Mouse (Mus musculus): ENCODE results near the gene Eif4e. TPM values are rescaled to one million over a fixed set of nuclear protein-coding genes. Genes with fewer than 3 reads are reported as not detected.

Gene Eif4e
- 100 to 1,000 TPM; 186 to 215 TPM for total RNA-seq (2021)
- long read RNA-seq, experiment 1, transcript Eif4e-204 (7 exons, 1,421 nt): major isoform, 72 of 155 reads
- long read RNA-seq, experiment 1, partial matches to known transcripts: 16 of 155 reads
- long read RNA-seq, experiment 1, other reads (novel, unspliced or antisense): 66 of 155 reads
- long read RNA-seq, experiment 2, transcript Eif4e-204 (7 exons, 1,421 nt): major isoform, 46 of 82 reads
- long read RNA-seq, experiment 2, partial matches to known transcripts: 3 of 82 reads
- long read RNA-seq, experiment 2, other reads (novel, unspliced or antisense): 32 of 82 reads

- DNase-seq: peak; percentile 70 to 76
Observed at GRCm38 (mm10) chr3:138526073-138526915, at the start of gene Eif4e. Gene Eif4e (plus strand): TSS chr3:138526179.

- DNase-seq: no peak
Observed at GRCm38 (mm10) chr3:138479489-138479888, 46.5 kb upstream of the Eif4e start.

DNA sequence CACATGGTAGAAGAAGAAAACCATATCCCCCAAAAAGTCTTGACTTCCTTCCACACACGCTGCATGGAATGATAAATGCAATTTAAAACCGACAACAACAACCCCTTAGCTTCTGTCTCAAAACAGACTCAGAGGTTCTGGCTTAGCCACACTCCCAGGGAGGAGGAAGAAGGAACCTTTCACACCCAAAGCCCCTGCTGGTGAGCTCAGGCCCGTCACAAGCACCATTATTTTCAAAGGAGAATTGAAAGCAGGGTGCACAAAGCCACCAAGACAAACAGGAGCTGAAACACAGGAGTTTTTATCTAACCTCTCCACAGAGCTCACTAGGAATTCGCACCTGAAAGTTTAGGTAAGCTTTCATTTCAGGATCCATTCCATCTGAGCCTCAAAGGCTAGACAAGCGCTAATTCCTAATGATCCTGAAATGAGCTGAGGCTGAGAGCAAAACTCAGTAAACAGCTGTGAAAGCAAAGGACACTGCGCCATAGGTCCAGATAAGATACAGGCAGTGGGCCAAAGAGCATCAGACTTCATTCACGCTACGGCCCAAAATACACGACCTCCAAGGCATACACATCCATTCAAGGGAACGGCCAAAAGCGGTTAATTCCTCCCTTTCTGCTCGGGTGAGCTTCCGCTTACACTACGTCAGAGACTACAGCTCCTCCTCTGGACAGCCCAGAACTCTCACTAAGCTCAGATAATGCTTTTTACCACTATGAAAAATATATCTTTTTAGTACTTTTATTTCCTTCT, 44.3 kb upstream of the Eif4e start:
- DNase-seq: peak; percentile 27 to 36

GRCm38 (mm10) chr3:138483240-138483639, 42.7 kb upstream of the Eif4e start:
- DNase-seq: no peak

DNA sequence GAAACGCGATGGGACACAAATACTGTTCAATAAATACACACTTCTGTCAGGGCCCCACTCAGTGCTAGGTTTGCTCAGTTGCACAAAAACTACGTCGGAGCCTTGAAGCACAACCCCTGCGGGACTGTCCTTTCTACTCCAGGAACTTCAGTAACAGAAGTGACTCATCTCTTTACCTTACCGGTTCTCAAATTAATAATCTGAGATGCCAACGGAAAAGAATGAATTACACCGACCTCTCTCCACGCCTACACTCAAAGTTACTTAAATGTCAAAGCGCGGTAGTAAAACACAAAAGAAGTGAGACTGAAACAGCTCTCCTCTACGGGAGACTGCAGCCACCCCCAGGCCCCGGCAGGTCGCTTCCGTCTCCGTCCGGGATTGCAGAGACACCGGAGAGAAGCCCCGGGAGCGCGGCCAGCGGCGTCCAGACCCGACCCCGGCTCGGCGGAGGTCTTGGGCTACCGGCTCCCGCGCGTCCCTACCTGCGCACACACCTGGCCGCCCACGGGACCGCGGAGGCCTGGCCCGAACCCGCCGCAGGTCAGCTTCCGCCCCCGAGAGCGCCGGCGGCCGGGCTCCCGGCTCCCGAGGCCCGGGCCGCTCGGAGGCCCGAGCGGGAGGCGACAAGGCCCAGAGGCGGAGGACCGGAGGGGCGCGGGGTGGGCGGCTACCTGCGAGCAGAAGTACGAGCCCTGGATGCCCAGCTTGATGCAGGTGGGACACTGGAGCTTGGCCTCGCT, 37.2 kb upstream of the Eif4e start:
- DNase-seq: no peak

DNA sequence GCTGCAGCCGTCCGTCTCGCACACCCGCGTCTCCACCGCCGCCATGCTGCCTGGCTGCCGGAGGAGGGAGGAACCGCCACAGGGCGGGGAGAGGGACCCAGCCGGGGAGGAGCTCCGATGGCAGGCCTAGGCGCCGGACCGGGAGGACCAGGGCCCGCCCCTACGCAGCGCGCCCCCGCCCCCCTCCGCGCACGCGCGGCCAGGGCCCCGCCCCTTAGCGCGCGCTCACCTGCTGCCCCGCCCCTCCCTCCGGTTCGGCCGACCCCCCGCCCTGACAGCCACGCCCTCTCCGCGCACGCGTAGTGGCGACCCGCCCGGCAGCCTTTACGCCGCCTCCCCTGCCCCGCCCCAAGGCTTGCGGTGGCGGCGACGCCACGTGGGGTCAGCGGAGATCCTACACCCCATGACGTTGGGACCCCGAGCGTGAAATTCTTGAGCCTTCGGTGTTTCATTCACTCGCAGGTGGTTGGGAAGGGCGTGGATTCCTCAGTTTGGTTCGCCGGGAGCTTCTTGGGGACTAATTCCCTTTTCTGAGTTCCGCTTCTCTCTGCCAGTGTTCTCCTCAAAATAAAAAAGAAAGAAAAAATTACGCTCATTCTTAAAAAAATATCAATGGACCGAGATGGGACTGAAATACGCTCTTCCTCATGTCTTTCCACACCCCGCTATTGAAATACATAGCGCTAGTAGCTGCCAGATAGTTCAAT, 36.5 kb upstream of the Eif4e start, which contains the start of gene Metap1:
Gene Metap1 (minus strand): TSS at position 189 of the 707 bp plus-strand sequence.
- DNase-seq: peak; percentile 96 to 97

DNA sequence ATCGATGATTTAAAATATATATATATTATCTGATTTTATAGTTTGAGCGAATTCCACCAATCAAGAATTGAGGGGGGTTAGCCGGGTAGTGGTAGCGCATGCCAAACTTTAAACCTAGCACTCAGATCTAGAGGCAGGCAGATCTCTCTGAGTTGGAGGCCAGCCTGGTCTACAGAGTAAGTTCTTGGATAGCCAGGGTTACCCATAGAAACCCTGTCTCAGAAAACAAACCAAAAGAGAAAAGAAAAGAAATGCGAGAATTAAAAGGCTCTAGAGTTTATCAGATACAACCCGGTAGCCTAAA, 36.0 kb upstream of the Eif4e start:
- no peak for DNase-seq

DNA sequence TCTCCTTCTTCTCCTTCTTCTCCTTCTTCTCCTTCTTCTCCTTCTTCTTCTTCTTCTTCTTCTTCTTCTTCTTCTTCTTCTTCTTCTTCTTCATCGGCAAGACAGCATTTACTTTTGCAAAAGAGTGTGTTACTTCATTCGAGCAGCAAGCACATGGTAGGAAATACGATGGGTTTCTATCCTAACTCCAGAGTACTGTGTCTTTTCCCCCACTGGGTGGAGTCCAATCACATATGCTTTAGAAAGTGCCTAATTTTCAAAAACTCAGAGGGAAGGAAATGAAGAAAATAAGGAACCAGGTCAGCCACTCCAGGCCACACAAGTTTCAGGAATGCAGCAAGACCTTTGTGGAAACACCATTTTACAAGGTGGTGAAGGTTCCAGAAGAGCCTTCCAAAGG, 32.3 kb upstream of the Eif4e start:
- DNase-seq: no peak

GRCm38 (mm10) chr3:138494565-138494964, 31.4 kb upstream of the Eif4e start:
- DNase-seq: no peak

DNA sequence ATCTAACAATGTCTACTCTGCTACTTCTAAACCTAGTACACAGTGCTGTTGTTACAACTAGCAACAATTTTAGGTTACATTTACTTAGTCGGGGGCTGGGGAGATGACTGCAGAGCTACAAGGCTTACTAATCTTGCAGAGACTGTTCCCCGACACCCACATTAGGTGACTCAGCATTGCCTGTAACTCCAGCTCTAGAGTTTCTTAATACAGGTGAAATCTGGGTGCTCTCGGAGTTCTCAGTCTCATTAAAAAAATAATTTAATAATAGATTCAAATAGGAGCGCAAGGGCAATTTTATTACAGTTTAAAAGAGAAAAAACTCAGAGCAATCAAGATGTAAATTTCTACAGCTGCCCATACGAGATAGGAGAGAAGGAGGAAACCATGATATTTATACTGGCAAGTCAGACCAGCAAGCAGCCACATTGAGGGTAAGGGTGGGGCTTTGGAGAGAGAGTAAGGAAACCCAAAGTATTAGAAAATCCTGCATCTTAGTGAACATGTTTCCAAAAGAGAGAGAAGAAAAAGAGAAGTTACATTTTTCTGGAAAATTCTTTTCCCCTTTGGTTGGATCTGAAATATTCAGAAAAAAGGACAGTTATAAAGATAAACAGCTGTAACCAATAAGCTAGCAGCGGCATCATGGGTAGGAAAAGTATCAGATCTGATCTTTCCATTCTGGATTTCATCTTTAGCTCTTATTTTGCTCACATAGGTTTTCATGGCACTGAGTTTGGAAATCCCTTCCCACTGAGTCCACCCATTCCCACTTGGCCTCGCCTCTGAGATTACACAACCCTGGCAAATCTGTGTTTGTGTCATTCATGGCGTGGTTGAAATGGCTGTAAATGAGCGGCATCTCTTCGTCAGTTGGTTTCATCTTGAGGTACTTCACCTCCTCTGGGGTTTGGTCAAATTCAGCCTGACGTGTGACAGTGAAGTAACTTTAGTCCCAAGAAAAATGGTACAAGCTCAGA, 30.5 kb upstream of the Eif4e start:
- no peak for DNase-seq

DNA sequence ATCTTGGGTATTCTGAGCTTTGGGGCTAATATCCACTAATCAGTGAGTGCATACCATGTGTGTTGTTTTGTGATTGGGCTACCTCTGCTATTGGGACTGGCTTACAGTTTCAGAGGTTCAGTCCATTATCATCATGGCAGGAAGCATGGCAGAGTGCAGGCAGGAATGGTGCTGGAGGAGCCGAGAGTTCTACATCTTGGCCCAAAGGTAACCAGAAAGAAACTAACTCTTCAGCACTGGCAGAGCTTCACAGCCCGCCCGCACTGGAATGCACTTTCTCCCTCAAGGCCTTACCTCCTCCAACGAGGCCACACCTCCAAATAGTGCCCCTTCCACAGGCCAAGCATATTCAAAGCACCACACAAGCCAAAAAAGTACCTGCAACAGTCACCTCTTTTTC, 27.2 kb upstream of the Eif4e start:
- no peak for DNase-seq

DNA sequence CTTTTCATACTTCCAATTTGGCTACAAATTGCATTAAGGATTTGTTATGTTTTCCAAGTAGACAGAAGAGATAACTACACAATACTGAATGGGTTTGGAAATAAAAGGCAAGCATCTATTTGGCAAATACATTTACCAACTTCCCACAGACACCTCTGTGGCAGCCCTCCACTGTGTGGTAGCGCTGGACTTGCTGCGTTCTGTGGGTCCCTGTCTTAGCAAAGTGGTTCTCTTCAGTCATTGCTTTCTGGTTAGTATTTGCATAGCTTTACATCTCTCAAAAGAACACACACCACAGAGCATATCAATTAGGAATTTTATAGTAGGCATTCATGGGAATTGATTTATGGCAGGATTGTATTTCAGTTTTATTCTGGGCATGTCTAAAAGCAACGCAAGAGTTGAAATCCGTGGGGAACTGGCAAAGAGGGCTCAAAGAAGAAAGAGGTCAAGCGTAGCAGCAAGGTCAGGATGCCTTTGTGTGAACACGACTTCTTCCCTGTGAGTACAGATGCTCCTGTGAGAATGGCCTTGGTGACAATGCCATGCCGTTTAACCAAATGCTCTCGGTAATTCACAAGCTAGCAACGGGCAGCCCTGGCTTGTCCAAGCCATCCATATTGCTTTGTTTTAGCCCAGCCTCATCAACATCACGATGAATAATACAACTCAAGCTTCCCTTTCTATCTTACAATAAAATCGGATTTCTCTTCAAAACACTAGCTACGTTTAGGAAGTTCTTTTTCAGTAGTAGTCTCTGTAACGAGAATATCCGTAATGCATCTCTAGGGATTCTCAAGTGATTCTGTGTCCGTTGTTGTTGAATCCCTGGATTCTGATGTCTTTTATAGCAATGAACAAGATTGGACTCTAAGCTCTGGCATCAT, 25.9 kb upstream of the Eif4e start:
- DNase-seq: no peak

DNA sequence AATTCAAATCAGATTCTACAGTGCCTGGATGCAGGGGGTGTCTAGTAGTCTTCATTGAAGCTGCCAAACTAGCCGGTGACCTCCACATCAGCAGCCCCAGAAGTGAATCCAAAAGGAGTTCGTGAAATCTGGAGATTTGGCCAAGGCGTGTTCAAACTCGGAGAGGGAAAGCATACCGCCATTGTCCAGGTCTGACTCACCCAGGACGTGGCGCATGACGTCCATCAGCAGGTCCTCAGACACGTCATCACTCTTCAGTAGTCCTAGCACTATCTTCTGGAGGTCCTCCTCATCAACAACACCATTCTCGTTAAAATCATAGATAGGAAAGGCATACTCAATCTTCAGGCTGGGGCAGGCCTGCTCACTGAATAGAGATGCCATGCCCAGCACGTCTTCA, 22.2 kb upstream of the Eif4e start:
- no peak for DNase-seq

DNA sequence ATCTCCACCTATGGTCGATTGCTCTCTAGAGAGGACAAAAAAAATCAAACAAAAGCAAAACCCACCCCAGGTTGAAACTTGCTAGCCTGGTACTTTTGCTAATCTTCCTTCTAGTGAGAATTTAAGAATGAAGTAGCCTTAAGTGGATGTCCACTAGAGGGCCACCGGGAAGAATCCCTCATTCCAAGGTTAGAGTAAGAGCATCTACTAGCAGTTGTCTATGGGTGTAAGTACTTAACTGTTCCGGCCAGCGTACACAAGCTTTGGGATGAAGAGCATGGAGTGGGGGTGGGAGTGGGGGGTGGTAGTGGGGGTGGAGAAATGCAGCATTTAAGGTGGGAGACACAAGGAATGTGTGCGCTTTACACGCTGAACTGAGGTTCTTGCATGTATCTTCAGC, 19.2 kb upstream of the Eif4e start:
- peak; percentile 31 to 60 for DNase-seq

GRCm38 (mm10) chr3:138509581-138509980, 16.4 kb upstream of the Eif4e start:
- DNase-seq: no peak

- no peak for DNase-seq
Observed at GRCm38 (mm10) chr3:138510471-138510870, 15.5 kb upstream of the Eif4e start.

DNA sequence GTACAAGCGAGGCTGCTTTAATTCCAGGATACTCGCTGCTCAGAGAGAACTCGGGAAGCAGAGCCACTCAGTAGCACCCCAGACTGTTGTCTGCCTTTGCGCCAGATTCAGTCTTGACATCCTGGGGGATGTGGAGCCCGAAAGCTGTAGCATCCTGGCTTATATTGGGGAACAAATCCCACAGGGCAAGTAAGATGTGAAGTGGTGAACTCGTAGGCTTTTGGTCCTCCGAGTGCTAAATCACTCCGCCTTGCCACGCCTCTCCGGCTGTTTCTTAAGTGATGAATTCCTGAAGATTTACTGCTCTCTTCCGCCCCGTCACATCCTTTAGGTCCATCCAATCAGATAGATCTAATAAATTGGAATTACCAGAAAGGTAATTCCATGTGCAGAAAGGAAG, 12.7 kb upstream of the Eif4e start:
- no peak for DNase-seq

DNA sequence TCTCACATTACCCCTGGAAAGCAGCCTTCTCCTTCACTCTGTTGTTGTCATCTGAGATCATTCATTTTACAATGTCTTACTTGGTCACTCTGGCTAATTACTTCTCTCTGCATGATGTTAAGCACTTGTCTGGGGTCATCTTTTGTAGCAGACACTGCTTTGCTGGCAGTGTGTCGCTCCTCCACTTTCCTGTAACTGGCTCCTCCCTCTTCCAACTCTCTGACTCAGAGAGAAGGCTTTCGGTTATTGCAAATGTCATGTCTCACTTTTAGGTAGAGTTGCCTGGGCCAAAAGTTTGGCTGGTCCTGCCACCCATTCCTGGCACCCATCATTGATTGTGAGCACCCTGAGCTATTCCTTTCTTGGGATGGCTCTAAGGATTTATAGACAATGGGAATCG, 11.2 kb upstream of the Eif4e start:
- DNase-seq: no peak
